Mouse (Mus musculus) MEL (cell line): ENCODE measurements around the gene Rbm12. TPM values are rescaled to one million over a fixed set of nuclear protein-coding genes. Genes with fewer than 3 reads are reported as not detected.

ENCODE experiments used
- DNase-seq: peaks from one replicate; pipeline ENCODE4 v3.0.0; 2011; ENCODE audit warnings: low read depth, low spot score
- H3K27ac ChIP-seq: 2 replicates; pipeline ENCODE4 v1.5.1; 2012; ENCODE audit warnings: low read depth, mild to moderate bottlenecking, control low read depth, low read length, moderate library complexity; ENCODE audit not compliant: control insufficient read depth
- H3K27me3 ChIP-seq, 2 experiments: fragments of 150-350 bp in 1 of 2; sonication (generic) in 1 of 2; 2 replicates each; pipeline ENCODE4 v1.6.1; 2012; ENCODE audit warnings: low read length in 2 of 2, mild to moderate bottlenecking in 2 of 2, improper control_type of control experiment in 1 of 2, moderate library complexity in 1 of 2; ENCODE audit not compliant: insufficient read depth in 2 of 2, control insufficient read depth in 1 of 2
- H3K36me3 ChIP-seq, 2 experiments: 2 replicates each; pipeline ENCODE4 v1.6.1; 2012 to 2014; ENCODE audit warnings: low read length in 2 of 2, improper control_type of control experiment in 1 of 2, inconsistent platforms in 1 of 2, mild to moderate bottlenecking in 1 of 2; ENCODE audit not compliant: insufficient read depth in 2 of 2, control insufficient read depth in 1 of 2
- H3K4me1 ChIP-seq, 2 experiments: fragments of 150-350 bp in 1 of 2; sonication (generic) in 1 of 2; 2 replicates each; pipeline ENCODE4 v1.6.1; 2012; ENCODE audit warnings: low read length in 2 of 2, improper control_type of control experiment in 1 of 2, mild to moderate bottlenecking in 1 of 2; ENCODE audit not compliant: insufficient read depth in 2 of 2, control insufficient read depth in 1 of 2
- H3K4me3 ChIP-seq, 2 experiments: fragments of 150-350 bp in 1 of 2; sonication (generic) in 1 of 2; 2 replicates each; pipeline ENCODE4 v1.5.1; 2012; ENCODE audit warnings: low read depth in 2 of 2, low read length in 2 of 2, mild to moderate bottlenecking in 2 of 2, moderate library complexity in 2 of 2, control low read depth in 1 of 2, improper control_type of control experiment in 1 of 2; ENCODE audit not compliant: control insufficient read depth in 1 of 2, insufficient read depth in 1 of 2
- H3K79me2 ChIP-seq: 2 replicates; pipeline ENCODE4 v1.6.1; 2012; ENCODE audit warnings: mild to moderate bottlenecking, low read length, moderate library complexity; ENCODE audit not compliant: control insufficient read depth, poor library complexity, insufficient read depth
- H3K9ac ChIP-seq: 2 replicates; pipeline ENCODE4 v1.6.1; 2012; ENCODE audit warnings: low read depth, mild to moderate bottlenecking, control low read depth, low read length, moderate library complexity; ENCODE audit not compliant: control insufficient read depth, poor library complexity, severe bottlenecking
- H3K9me3 ChIP-seq: fragments of 150-350 bp; sonication (generic); replicated peaks from 2 replicates; pipeline ENCODE4 v1.6.1; 2012; ENCODE audit warnings: mild to moderate bottlenecking, low read length, improper control_type of control experiment, moderate library complexity; ENCODE audit not compliant: insufficient read depth
- CHD1 ChIP-seq: IDR thresholded peaks from 2 replicates; pipeline ENCODE4 v1.6.1; 2012; ENCODE audit warnings: low read depth, mild to moderate bottlenecking, inconsistent platforms, low read length, improper control_type of control experiment
- CHD2 ChIP-seq: IDR thresholded peaks from 2 replicates; pipeline ENCODE4 v1.6.1; 2011; ENCODE audit warnings: low read length, improper control_type of control experiment
- CTCF ChIP-seq, 3 experiments: IDR thresholded peaks in 2 of 3; conservative IDR thresholded peaks in 1 of 3; 2 replicates each; pipeline ENCODE4 v1.5.1; 2011 to 2012; ENCODE audit warnings: low read length in 3 of 3, low read depth in 2 of 3, mild to moderate bottlenecking in 2 of 3, improper control_type of control experiment in 1 of 3, inconsistent platforms in 1 of 3, mixed read lengths in 1 of 3, moderate library complexity in 1 of 3; ENCODE audit not compliant: control insufficient read depth in 1 of 3, insufficient read depth in 1 of 3, poor library complexity in 1 of 3, severe bottlenecking in 1 of 3
- E2F4 ChIP-seq: IDR thresholded peaks from 2 replicates; pipeline ENCODE4 v1.6.1; 2011; ENCODE audit warnings: low read depth, low read length, improper control_type of control experiment, borderline replicate concordance
- GATA1 ChIP-seq: IDR thresholded peaks from 2 replicates; pipeline ENCODE4 v1.6.1; 2011; ENCODE audit warnings: low read depth, low read length, improper control_type of control experiment
- MAZ ChIP-seq: IDR thresholded peaks from 2 replicates; pipeline ENCODE4 v1.6.1; 2012; ENCODE audit warnings: low read depth, mild to moderate bottlenecking, inconsistent platforms, low read length, improper control_type of control experiment
- MXI1 ChIP-seq: IDR thresholded peaks from 2 replicates; pipeline ENCODE4 v1.6.1; 2011; ENCODE audit warnings: mild to moderate bottlenecking, low read depth, low read length, improper control_type of control experiment
- MYB ChIP-seq: IDR thresholded peaks from 2 replicates; pipeline ENCODE4 v1.6.1; 2011; ENCODE audit warnings: mild to moderate bottlenecking, low read depth, low read length, improper control_type of control experiment
- MYC ChIP-seq: IDR thresholded peaks from 2 replicates; pipeline ENCODE4 v1.6.1; 2011; ENCODE audit warnings: low read depth, mild to moderate bottlenecking, low read length, improper control_type of control experiment, moderate library complexity
- NELFE ChIP-seq: IDR thresholded peaks from 2 replicates; pipeline ENCODE4 v1.6.1; 2011; ENCODE audit warnings: low read depth, low read length, improper control_type of control experiment
- RAD21 ChIP-seq: IDR thresholded peaks from 2 replicates; pipeline ENCODE4 v1.6.1; 2011; ENCODE audit warnings: mild to moderate bottlenecking, low read depth, low read length, improper control_type of control experiment
- SMC3 ChIP-seq: IDR thresholded peaks from 2 replicates; pipeline ENCODE4 v1.6.1; 2011; ENCODE audit warnings: low read depth, low read length, improper control_type of control experiment
- TAL1 ChIP-seq: IDR thresholded peaks from 2 replicates; pipeline ENCODE4 v1.6.1; 2012; ENCODE audit warnings: mild to moderate bottlenecking, inconsistent platforms, low read length, moderate library complexity, mixed read lengths
- ZC3H11A ChIP-seq: IDR thresholded peaks from 2 replicates; pipeline ENCODE4 v1.6.1; 2012; ENCODE audit warnings: low read depth, mild to moderate bottlenecking, inconsistent platforms, low read length, improper control_type of control experiment
- ZMIZ1 ChIP-seq: IDR thresholded peaks from 2 replicates; pipeline ENCODE4 v1.6.1; 2012; ENCODE audit warnings: low read depth, mild to moderate bottlenecking, inconsistent platforms, low read length, improper control_type of control experiment, moderate library complexity
- ZNF384 ChIP-seq: IDR thresholded peaks from 2 replicates; pipeline ENCODE4 v1.6.1; 2012; ENCODE audit warnings: low read depth, mild to moderate bottlenecking, inconsistent platforms, low read length, improper control_type of control experiment
- polyA plus RNA-seq, 2 experiments: library from polyadenylated mRNA; stranded (reverse) in 1 of 2; unstranded in 1 of 2; fragments of >175 nt in 1 of 2; fragments of >200 nt in 1 of 2; gene quantifications; 2 replicates each; pipeline versions ENCODE4 v1.2.1 to v1.2.4; 2012; ENCODE audit warnings: low replicate concordance in 2 of 2, low read depth in 1 of 2; ENCODE audit not compliant: insufficient read length in 2 of 2, insufficient read depth in 1 of 2, missing spikeins in 1 of 2
- total RNA-seq: library from RNA; depleted of rRNA; stranded (reverse); fragments of 300-350 nt; gene quantifications from 2 replicates; pipeline ENCODE4 v1.2.3, GENCODE M21; 2012

The Rbm12 gene
- total and polyA plus RNA-seq, 3 experiments: 13.4 to 42.5 (median 28.8) TPM

DNA sequence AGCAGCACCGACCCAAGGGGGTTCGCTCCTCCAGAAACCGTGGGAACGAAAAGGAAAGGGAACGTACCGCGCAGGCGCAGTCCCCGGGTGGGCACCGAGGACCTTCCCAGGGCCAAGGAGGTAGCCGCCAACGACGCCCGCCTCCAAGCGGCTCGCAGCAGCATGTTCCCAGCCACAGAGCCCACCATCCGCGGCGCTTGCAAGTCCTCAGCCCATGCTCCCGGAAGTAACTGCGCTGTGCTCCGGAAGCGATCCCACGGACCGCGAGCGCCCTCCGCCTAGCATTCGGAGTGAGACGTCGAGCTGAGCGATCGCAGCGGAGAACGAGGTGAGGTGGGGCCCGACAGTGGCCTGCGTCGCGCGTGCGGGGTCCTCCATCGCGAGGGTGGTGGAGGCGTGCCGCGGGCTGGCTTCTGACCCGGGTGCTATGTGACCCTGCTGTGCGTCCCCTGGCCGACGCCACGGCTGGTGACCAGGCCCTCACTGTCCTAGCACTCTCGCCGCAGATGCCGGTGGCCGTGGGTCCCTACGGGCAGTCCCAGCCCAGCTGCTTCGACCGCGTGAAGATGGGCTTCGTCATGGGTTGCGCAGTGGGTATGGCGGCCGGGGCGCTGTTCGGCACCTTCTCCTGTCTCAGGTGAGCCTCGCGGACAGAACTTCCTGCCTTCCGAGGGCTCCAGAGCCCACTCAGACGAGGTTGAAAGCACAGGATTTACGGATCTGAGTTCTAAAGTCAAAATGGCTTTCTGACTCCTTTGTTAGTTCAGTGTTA lies 32.4 kb upstream of the Rbm12 start, which contains the start of the genes Romo1 and Nfs1 (continued):
- TF ChIP-seq GATA1: no peak
- TF ChIP-seq TAL1: no peak
- TF ChIP-seq CHD2: peak; percentile 40; the same call in 1 of the 2 replicates
- TF ChIP-seq MAZ: no peak
- TF ChIP-seq, all 39 proteins: peak for 19

GRCm38 (mm10) chr2:156143367-156143766 lies 31.6 kb upstream of the Rbm12 start:
- no peaks in the 10 kb centered on the region for H3K27me3 ChIP-seq
- peak overlapping the region; percentile 66 for H3K27ac ChIP-seq
- no peak for DNase-seq
- H3K36me3 ChIP-seq: peaks cover 11 to 19% of the 10 kb centered on the region in 2 experiments
- H3K4me1 ChIP-seq: peaks cover 0 to 2% of the 10 kb centered on the region in 2 experiments; a peak in 1 of 4 replicates
- TF ChIP-seq ZC3H11A (no peak), CHD2 (no peak)
- H3K4me3 ChIP-seq: peak overlapping the region; percentile 69 to 78
- H3K9me3 ChIP-seq: no peaks in the 10 kb centered on the region
- H3K9ac ChIP-seq: peak overlapping the region; percentile 70
- peaks cover 16% of the 10 kb centered on the region for H3K79me2 ChIP-seq

GRCm38 (mm10) chr2:156142820-156143219 lies 31.0 kb upstream of the Rbm12 start:
- peaks cover 6 to 17% of the 10 kb centered on the region in 2 experiments for H3K36me3 ChIP-seq
- TF ChIP-seq SMC3 (peak; percentile 27), CTCF (IDR thresholded peaks at IDR 0.05 in 2 of 3, conservative IDR thresholded peaks at IDR 0.05 in 1 of 3; ENCODE audit: control insufficient read depth in 1 of 3, insufficient read depth in 1 of 3, low read depth in 2 of 3, low read length in 3 of 3, poor library complexity in 1 of 3, severe bottlenecking in 1 of 3) (peak in 1 of 3 experiments; percentile 37; a peak in 2 of 6 replicates), MXI1 (no peak), ZNF384 (no peak), RAD21 (peak; percentile 5; the same call in 1 of the 2 replicates), TAL1 (no peak), MYB (no peak), E2F4 (no peak), MYC (peak; percentile 54; the same call in 1 of the 2 replicates), ZMIZ1 (no peak), CHD1 (no peak), NELFE (no peak)
- TF ChIP-seq, all 39 proteins: peak for 4
- no peak for DNase-seq
- peaks cover 16% of the 10 kb centered on the region for H3K79me2 ChIP-seq
- H3K9me3 ChIP-seq: no peaks in the 10 kb centered on the region
- H3K27me3 ChIP-seq: no peaks in the 10 kb centered on the region
- H3K4me3 ChIP-seq: peak overlapping the region; percentile 69 to 78; a peak in 3 of 4 replicates
- no peak overlapping the region for H3K27ac ChIP-seq
- H3K4me1 ChIP-seq: peaks cover 0 to 2% of the 10 kb centered on the region in 2 experiments; a peak in 1 of 4 replicates
- peak overlapping the region; percentile 70 for H3K9ac ChIP-seq
